Mouse (Mus musculus): ENCODE data around the gene Prtn3. TPM values are rescaled to one million over a fixed set of nuclear protein-coding genes. Genes with fewer than 3 reads are reported as not detected.

Prtn3 gene
- polyA plus RNA-seq, 1 experiment: 3.6 TPM

DNA sequence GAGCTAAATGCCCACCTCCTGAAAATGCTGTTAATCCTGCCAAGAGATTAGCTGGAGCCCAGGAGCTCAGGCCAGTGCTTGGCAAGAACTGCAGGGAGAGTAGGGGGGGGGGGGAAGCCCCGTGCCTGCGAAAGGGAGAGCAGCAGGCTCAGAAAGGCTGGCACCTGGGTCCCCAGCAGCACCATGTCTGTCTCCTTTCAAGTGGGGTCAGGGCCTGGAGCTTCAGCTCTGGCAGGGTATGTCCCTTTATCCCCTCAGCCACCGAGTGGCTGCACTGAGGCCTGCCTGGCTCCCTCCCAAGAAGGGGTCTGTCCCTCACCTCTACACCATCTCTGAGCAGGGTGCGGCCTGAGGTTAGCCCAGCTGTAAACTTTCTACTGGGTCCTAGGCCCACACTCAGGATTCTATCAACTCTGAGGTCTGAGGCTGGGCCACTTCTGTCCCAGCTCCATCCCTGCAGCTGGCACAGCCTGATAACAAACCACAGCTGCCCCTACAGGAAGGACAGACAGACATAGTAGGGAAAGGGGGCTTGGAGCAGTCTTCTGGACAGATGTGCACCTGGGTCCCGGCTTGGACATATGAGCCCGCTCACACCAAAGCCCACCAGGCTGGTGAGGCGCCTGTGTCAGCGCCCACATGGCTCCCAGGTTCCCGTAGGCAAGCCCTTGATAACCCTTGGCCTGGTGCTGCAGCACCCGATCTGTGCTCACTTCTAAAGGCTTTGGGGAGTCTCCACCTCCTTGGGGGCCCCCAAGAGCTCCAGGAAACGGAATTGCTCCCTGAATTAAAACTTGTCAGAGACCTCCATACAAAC is 40.1 kb downstream of the Prtn3 start:
- 64% methylated on average over 11 of the region's 11 CpGs for WGBS
- no peak for TF ChIP-seq CTCF (IDR thresholded peaks at IDR 0.05; ENCODE audit: insufficient read depth, low read length)
- TF ChIP-seq POLR2A (IDR thresholded peaks at IDR 0.05; ENCODE audit: borderline replicate concordance, extremely low read depth, low read depth, low read length): no peak
- H3K4me3 ChIP-seq (replicated peaks; ENCODE audit: extremely low read depth, low read depth, low read length): no peak overlapping the region
- peaks cover 14% of the 10 kb centered on the region for H3K4me1 ChIP-seq (ENCODE audit: control insufficient read depth, insufficient read depth, low read length)
- DNase-seq: no peak

GRCm38 (mm10) chr10:79914948-79915596 is 40.8 kb downstream of the Prtn3 start:
- WGBS: 49% methylated on average over 7 of the region's 7 CpGs
- no peak for DNase-seq
- H3K4me1 ChIP-seq (ENCODE audit: control insufficient read depth, insufficient read depth, low read length): peaks cover 13% of the 10 kb centered on the region
- TF ChIP-seq CTCF (IDR thresholded peaks at IDR 0.05; ENCODE audit: insufficient read depth, low read length): no peak
- TF ChIP-seq POLR2A (IDR thresholded peaks at IDR 0.05; ENCODE audit: borderline replicate concordance, extremely low read depth, low read depth, low read length): no peak
- no peak overlapping the region for H3K4me3 ChIP-seq (replicated peaks; ENCODE audit: extremely low read depth, low read depth, low read length)

GRCm38 (mm10) chr10:79916081-79916480 is 41.8 kb downstream of the Prtn3 start:
- DNase-seq: no peak
- WGBS: 4% methylated on average over 8 of the region's 8 CpGs
- H3K4me3 ChIP-seq (replicated peaks; ENCODE audit: extremely low read depth, low read depth, low read length): peak overlapping the region; percentile 89
- H3K4me1 ChIP-seq (ENCODE audit: control insufficient read depth, insufficient read depth, low read length): peaks cover 13% of the 10 kb centered on the region
- TF ChIP-seq POLR2A (IDR thresholded peaks at IDR 0.05; ENCODE audit: borderline replicate concordance, extremely low read depth, low read depth, low read length): no peak
- TF ChIP-seq CTCF (IDR thresholded peaks at IDR 0.05; ENCODE audit: insufficient read depth, low read length): no peak

GRCm38 (mm10) chr10:79916808-79917531 is 42.7 kb downstream of the Prtn3 start, which contains the start of gene Kiss1r:
Gene Kiss1r, plus strand, starts transcription at chr10:79916971.
- WGBS: 2% methylated on average over 42 of the region's 42 CpGs
- peaks cover 13% of the 10 kb centered on the region for H3K4me1 ChIP-seq (ENCODE audit: control insufficient read depth, insufficient read depth, low read length)
- peak; percentile 93 for DNase-seq
- H3K4me3 ChIP-seq (replicated peaks; ENCODE audit: extremely low read depth, low read depth, low read length): peak within 1 kb of the TSS; percentile 89
- TF ChIP-seq POLR2A (IDR thresholded peaks at IDR 0.05; ENCODE audit: borderline replicate concordance, extremely low read depth, low read depth, low read length): peak; percentile 90
- no peak for TF ChIP-seq CTCF (IDR thresholded peaks at IDR 0.05; ENCODE audit: insufficient read depth, low read length)

GRCm38 (mm10) chr10:79917532-79918100 is 43.3 kb downstream of the Prtn3 start:
- H3K4me1 ChIP-seq (ENCODE audit: control insufficient read depth, insufficient read depth, low read length): peaks cover 13% of the 10 kb centered on the region
- H3K4me3 ChIP-seq (replicated peaks; ENCODE audit: extremely low read depth, low read depth, low read length): no peak overlapping the region
- TF ChIP-seq CTCF (IDR thresholded peaks at IDR 0.05; ENCODE audit: insufficient read depth, low read length) (no peak), POLR2A (IDR thresholded peaks at IDR 0.05; ENCODE audit: borderline replicate concordance, extremely low read depth, low read depth, low read length) (no peak)
- DNase-seq: no peak
- WGBS: 71% methylated on average over 5 of the region's 5 CpGs

DNA sequence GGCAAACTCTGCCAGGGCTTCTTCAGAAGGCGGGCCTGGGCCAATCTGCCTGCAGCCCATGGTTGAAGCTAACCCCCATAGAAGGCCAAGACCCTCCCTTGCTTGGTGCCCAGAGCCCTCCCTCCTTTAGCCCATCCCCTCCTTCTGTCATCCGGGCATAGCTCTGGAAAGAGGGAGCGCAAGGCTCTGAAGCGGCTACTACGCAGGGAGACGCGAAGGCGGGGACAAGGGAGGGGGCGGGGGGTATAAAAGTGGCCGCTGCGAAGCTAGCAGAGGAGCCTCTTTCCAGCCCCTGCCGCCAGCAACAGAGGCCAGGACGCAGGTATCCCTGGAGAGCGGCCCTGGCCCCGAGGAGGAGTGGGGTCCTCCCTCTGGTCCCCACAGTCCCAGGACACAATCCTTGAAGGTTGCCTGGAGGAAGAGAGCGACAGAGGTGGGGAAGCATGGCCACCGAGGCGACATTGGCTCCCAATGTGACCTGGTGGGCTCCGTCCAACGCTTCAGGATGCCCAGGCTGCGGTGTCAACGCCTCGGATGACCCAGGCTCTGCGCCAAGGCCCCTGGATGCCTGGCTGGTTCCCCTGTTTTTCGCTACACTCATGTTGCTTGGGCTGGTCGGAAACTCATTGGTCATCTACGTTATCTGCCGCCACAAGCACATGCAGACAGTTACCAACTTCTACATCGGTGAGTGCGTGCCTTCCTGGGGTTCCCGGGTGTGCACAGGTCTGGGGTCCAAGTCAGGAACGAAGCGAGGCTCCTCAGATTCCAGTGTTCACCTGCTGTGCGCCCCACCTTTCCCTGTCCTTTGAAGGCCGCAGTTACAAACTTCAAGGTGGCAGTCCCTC is 44.2 kb downstream of the Prtn3 start:
- Histone ChIP-seq H3K4me1 (ENCODE audit: control insufficient read depth, insufficient read depth, low read length) (peaks cover 13% of the 10 kb centered on the region), H3K4me3 (replicated peaks; ENCODE audit: extremely low read depth, low read depth, low read length) (peak overlapping the region; percentile 55)
- no peak for DNase-seq
- WGBS: 22% methylated on average over 35 of the region's 35 CpGs
- peak; percentile 48; the same call in 1 of the 2 replicates for TF ChIP-seq POLR2A (IDR thresholded peaks at IDR 0.05; ENCODE audit: borderline replicate concordance, extremely low read depth, low read depth, low read length)
- TF ChIP-seq CTCF (IDR thresholded peaks at IDR 0.05; ENCODE audit: insufficient read depth, low read length): no peak

- peaks cover 13% of the 10 kb centered on the region for H3K4me1 ChIP-seq (ENCODE audit: control insufficient read depth, insufficient read depth, low read length)
- no peak for DNase-seq
- H3K4me3 ChIP-seq (replicated peaks; ENCODE audit: extremely low read depth, low read depth, low read length): peak overlapping the region; percentile 42
- TF ChIP-seq CTCF (IDR thresholded peaks at IDR 0.05; ENCODE audit: insufficient read depth, low read length) (no peak), POLR2A (IDR thresholded peaks at IDR 0.05; ENCODE audit: borderline replicate concordance, extremely low read depth, low read depth, low read length) (no peak)
- 16% methylated on average over 21 of the region's 21 CpGs for WGBS
These were observed 45.1 kb downstream of the Prtn3 start for GRCm38 (mm10) chr10:79919251-79919849.
